Mouse (Mus musculus) retina, adult 2 months (tissue): Measurements from ENCODE around the gene Crhr1.

Source experiments
- DNase-seq: peaks from one replicate; pipeline ENCODE4 v3.0.0-alpha.2; 2012; ENCODE audit warnings: low read depth, low spot score

Crhr1 gene

DNA sequence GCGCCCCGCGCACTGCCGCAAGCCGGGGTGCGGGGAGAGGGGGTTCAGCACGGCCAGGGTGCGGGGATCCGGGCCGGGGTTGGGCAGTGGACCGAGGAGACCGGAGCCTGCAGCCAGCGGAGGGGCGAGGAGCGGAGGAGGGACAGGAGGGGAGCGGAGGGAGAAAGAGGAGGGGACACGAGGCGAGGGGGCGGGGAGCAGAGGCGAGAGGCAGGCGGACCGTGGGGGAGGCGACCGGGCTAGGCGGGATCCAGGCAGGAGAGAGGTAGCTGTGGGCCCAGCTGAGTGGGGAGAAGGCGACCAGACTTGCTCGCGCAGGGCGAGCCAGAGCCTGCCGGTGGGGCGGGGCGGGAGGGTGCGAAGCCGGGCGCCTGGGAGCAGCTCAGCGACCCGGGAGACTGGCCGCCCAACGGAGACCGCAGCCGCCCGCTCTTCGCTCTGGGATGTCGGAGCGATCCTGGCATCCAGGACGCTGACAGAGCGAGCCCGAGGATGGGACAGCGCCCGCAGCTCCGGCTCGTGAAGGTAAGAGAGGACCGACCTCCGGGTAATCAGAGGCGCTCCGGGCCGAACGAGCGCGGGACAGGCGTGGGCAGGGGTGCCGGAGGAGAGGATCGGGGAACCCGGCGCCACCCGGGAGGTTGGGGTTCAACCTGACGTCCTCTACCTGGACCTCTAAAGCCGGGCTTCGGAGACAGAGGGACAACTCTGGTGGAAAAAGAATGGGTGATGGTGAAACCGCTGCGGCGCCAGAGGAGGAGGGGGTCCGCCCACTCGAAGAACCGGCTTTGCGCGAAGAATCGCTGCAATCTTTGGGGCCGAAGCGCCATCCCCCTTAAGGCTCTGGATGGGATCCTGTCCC is at the start of gene Crhr1:
Gene Crhr1, plus strand, starts transcription at position 276 of the 862 bp plus-strand sequence.
- no peak for DNase-seq

DNA sequence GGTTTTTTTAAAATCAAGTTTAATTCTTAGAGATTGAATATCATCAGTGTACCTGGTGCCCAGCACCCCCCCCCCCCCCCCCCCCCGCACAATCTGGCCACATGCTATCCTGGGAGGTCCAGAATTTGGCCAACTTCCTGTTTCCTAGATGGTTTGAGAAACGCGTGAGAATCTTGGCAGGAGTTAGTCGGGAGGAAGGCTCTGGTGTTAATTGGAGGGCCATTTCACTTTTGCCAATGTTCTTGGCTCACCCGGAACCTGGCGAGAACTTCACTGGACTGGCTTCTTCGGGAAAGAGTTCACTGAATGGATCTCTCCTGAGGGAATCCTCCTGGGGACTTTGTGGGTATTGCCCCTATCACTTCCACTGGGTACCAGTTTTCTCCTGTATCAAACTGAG is 49.4 kb upstream of the Crhr1 start:
- no peak for DNase-seq

DNA sequence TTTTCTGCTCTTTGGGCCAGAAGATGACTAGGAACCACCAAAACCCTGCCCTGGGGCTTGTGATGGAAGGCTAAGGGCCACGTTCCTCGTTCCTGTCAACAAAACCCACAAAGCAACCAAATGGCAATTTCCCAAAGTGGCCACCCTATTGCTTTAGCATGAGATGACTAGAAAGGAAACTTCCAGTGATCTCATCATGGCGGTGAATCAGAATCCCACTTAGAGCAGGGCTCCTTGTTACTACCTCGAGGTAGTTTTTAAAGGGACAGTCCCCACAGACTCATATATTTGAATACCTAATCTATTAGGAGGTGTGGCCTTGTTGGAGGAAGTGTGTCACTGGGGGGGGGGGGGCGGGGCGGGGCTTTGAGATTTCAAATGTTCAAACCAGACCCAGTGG is 48.9 kb upstream of the Crhr1 start:
- no peak for DNase-seq

DNA sequence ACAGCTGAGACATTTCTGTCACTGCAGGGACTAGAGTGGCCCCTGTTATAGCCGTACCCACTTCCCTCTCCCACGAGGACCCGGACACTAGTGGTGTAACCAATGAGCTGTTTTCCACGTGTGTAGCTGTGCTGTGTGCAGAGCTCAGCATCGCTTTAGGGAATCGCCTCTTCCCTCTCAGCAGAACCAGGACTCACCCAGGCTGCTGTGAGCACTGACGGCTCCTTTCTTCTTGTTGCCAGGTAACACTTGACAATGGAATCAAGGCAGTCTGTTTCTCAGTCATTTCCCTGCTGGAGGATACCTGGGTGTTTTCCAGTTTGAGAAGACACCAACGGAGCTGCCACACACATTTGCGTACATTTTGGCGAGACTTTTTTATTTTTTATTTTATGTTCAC is 44.1 kb upstream of the Crhr1 start:
- DNase-seq = no peak

- no peak for DNase-seq
Measured at GRCm38 (mm10) chr11:104090769-104091168, 41.9 kb upstream of the Crhr1 start.

DNA sequence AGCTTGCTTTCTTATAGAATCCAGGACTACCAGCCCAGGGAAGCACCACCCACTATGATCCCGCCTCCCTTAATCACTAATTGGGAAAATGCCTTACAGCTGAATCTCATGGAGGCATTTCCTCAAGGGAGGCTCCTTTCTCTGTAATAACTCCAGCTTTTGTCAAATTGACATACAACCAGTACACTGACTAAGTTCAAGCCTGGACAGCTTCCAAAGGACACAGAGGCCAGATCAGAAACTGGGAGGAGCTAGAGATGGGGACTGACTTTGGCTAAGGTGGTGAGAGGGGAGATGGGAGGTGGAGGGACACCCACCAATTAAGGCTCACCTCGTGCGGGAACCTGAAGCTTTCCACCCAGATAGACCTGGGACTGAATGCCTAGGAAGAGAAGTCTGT is 37.5 kb upstream of the Crhr1 start:
- no peak for DNase-seq

- DNase-seq = no peak
Measured at GRCm38 (mm10) chr11:104096536-104096935, 36.1 kb upstream of the Crhr1 start.

- no peak for DNase-seq
Measured at GRCm38 (mm10) chr11:104099542-104099941, 33.1 kb upstream of the Crhr1 start.

DNA sequence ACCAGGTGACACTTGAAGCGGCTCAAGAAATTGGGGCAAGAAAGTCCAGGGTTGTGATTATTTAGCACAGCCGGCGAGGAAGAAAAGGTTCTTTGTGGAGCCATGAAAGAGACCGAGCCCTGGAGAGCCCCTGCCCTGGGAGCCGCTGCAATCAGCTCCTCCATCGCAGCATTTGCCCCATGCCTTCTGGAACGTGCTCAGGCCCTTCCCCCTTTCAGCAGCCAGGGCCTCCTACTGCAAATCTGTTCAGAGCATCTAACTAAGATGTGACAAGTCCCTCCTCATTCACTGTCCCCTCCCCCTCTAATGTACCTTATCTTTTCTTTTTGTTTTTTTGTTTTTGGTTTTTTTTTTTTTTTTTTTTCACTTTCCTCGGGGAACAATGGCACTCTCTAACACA is 30.0 kb upstream of the Crhr1 start:
- no peak for DNase-seq

- DNase-seq = no peak
Measured at GRCm38 (mm10) chr11:104106329-104106728, 26.3 kb upstream of the Crhr1 start.

DNA sequence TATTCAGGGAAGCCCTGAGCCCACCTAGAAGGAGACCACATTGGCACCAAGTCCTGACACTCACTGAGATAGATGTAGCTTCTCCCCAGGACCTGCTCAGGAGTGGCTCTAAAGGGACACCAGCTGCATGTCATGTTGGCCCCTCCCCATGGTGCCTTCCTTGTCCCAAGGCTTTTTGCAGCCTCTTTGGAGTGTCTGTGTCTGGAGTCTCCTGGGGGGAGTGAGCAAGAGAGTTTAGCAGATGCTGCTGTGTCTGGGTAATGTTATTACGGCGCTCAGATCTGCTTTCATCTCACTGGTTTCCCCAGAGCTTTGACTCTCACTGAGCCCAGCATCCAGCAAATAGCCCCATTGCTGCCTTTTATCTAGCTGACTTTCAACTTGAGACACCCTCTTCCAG is 25.7 kb upstream of the Crhr1 start:
- DNase-seq = no peak

DNA sequence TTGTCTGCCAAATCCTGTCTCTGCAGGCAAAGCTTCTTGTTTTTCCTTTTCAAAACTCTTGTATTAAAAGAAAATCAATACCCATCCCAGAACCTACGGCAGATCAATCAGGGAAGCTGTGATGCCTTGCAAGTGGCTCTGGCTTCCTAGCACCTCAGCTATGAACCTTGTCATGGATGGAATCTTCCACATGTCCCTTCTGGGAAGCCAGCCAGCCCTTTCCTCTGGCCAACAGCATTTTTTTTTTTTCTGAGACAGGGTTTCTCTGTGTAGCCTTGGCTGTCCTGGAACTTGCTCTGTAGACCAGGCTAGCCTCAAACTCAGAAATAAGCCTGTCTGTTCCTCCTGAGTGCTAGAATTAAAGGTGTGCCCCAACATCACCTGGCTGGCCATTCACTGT is 22.3 kb upstream of the Crhr1 start:
- DNase-seq = no peak

GRCm38 (mm10) chr11:104111851-104112250 is 20.8 kb upstream of the Crhr1 start:
- no peak for DNase-seq

GRCm38 (mm10) chr11:104113699-104114098 is 19.0 kb upstream of the Crhr1 start:
- DNase-seq = no peak

GRCm38 (mm10) chr11:104114690-104115089 is 18.0 kb upstream of the Crhr1 start:
- no peak for DNase-seq

GRCm38 (mm10) chr11:104118356-104118755 is 14.3 kb upstream of the Crhr1 start:
- no peak for DNase-seq

DNA sequence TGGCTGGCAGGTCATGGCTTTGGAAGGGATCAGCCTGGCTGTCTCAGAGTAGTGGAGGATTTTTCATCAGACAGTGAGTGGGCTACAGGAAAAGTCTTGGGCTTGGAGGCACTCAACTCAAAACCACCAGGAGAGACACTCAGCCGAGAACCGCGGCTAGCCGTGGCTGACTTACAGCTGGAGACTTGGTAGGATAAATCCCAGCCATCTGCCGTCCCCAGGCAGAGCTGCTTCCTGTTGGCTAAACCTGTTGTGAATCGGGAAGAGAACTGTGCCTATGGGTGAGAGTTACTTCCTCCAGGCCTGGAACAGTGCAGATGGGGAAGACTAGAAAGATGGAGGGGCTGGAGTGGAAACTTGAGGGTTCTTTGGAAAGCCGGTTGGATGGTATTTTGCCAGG is 9.7 kb upstream of the Crhr1 start:
- no peak for DNase-seq

- no peak for DNase-seq
Measured at GRCm38 (mm10) chr11:104123479-104123878, 9.2 kb upstream of the Crhr1 start.

DNA sequence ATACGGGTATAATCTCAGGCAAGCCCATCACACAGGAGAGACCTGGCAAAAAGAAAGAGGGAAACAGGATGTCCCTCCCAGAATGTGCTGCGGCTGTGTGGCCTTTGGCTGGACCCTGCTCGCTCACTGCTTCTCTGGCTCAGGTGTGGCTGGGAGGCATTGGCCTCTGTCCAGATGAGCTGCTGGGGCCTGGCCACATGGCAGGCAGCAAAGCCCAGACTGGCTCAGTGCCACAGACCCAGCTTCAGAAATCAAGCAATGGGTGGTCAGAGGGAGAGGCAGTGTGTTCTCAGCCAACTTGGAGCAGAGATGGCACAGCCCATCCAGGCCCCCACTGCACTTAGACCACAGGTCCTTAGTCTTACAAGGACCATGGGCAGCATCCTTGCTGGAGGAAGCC is 8.1 kb upstream of the Crhr1 start:
- DNase-seq = no peak

- DNase-seq = no peak
Measured at GRCm38 (mm10) chr11:104129466-104129865, 3.2 kb upstream of the Crhr1 start.

GRCm38 (mm10) chr11:104130721-104131647 is 1.7 kb upstream of the Crhr1 start:
- no peak for DNase-seq

- no peak for DNase-seq
Measured at GRCm38 (mm10) chr11:104131756-104132155, 899 bp upstream of the Crhr1 start.
